Mouse (Mus musculus): ENCODE results near the gene Kcnj4. TPM values are rescaled to one million over a fixed set of nuclear protein-coding genes. Genes with fewer than 3 reads are reported as not detected.
"Not testable (repeated sequence)": the region's sequence is repeated elsewhere in the genome, so short reads cannot be mapped to it uniquely, and the experiment has no call there.

Gene Kcnj4
- polyA plus RNA-seq, 1 experiment from 2014 or later, result not detected

DNA sequence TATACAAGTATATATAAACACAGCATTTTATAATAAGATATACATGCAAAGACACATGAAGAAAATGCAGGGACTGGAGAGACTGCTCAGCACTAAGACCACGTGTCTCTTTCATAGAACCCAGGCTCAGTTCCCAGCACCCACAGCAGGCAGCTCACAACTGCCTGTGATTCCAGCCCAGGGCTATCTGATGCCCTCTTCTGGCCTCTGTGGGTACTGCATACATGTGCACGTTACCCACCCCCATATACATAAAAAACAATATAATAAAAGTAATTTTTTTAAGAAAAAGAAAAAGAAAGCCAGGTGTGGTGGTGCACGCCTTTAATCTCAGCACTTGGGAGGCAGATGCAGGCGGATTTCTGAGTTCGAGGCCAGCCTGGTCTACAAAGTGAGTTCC is 32.0 kb downstream of the Kcnj4 start:
- Histone ChIP-seq H3K36me3 (ENCODE audit: control insufficient read depth, insufficient read depth) (no peaks in the 10 kb centered on the region), H3K9ac (ENCODE audit: low read depth, low read length) (no peak overlapping the region), H3K9me3 (replicated peaks; ENCODE audit: control insufficient read depth, low read length) (no peaks in the 10 kb centered on the region), H3K27ac (ENCODE audit: low read length) (no peak overlapping the region), H3K4me1 (ENCODE audit: control insufficient read depth, low read depth, low read length) (no peaks in the 10 kb centered on the region), H3K4me3 (ENCODE audit: low read depth, low read length) (no peak overlapping the region), H3K27me3 (ENCODE audit: control insufficient read depth, insufficient read depth, low read depth, low read length) (no peaks in the 10 kb centered on the region), H3K4me2 (ENCODE audit: low read depth, low read length) (no peak overlapping the region)
- no peak for ATAC-seq (ENCODE audit: low read depth)
- 64% methylated on average over 5 of the region's 5 CpGs for WGBS (ENCODE audit: insufficient replicate concordance)

DNA sequence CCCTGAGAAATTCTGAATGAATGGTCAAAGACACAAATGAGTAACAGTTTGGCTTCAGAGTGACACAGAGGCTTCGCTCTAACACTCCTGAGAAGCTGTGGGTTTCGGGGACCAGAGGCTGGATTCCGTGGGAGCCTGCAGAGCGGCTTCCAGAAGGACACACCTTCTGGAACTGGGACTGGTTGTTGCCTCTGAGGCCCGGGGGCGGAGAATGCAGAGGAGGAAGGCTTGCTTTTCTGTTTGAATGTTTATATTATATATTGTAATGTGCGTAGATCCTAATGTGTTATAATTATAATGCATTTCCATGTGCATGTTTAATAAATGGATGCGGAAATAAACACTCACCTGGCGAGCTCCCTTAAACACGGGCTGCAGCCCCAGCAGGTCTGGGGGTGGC is 33.9 kb downstream of the Kcnj4 start:
- Histone ChIP-seq H3K4me2 (ENCODE audit: low read depth, low read length) (no peak overlapping the region), H3K36me3 (ENCODE audit: control insufficient read depth, insufficient read depth) (no peaks in the 10 kb centered on the region), H3K4me1 (ENCODE audit: control insufficient read depth, low read depth, low read length) (no peaks in the 10 kb centered on the region), H3K9ac (ENCODE audit: low read depth, low read length) (no peak overlapping the region), H3K27me3 (ENCODE audit: control insufficient read depth, insufficient read depth, low read depth, low read length) (no peaks in the 10 kb centered on the region), H3K9me3 (replicated peaks; ENCODE audit: control insufficient read depth, low read length) (no peaks in the 10 kb centered on the region), H3K4me3 (ENCODE audit: low read depth, low read length) (no peak overlapping the region), H3K27ac (ENCODE audit: low read length) (no peak overlapping the region)
- no peak for ATAC-seq (ENCODE audit: low read depth)
- 48% methylated on average over 10 of the region's 10 CpGs for WGBS (ENCODE audit: insufficient replicate concordance)

DNA sequence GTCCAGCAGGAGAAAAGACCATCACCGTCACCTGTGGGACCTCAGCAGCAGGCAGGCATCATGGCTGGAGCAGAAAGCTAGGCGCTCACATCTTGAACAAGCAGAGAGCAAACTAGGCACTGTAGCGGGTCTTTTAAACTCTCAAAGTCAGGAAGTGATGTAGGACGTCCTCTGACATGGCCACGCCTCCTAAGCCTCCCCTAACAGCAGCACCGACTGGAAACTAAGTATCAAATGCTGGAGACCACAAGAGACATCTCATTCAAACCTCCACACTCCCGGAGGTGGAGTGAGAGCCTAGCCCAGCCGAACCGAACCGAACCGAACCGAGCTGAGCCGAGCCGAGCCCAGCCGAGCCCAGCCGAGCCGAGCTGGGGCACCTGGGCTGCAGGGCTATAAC is 34.5 kb downstream of the Kcnj4 start:
- Histone ChIP-seq H3K9me3 (replicated peaks; ENCODE audit: control insufficient read depth, low read length) (no peaks in the 10 kb centered on the region), H3K4me1 (ENCODE audit: control insufficient read depth, low read depth, low read length) (no peaks in the 10 kb centered on the region), H3K9ac (ENCODE audit: low read depth, low read length) (no peak overlapping the region), H3K4me3 (ENCODE audit: low read depth, low read length) (no peak overlapping the region), H3K4me2 (ENCODE audit: low read depth, low read length) (0 out of 2 replicates have a peak overlapping the region, but pooled peaks have one; percentile 9), H3K27ac (ENCODE audit: low read length) (no peak overlapping the region), H3K27me3 (ENCODE audit: control insufficient read depth, insufficient read depth, low read depth, low read length) (no peaks in the 10 kb centered on the region), H3K36me3 (ENCODE audit: control insufficient read depth, insufficient read depth) (no peaks in the 10 kb centered on the region)
- WGBS (ENCODE audit: insufficient replicate concordance), result 31% methylated on average over 17 of the region's 17 CpGs
- ATAC-seq (ENCODE audit: low read depth), result no peak

DNA sequence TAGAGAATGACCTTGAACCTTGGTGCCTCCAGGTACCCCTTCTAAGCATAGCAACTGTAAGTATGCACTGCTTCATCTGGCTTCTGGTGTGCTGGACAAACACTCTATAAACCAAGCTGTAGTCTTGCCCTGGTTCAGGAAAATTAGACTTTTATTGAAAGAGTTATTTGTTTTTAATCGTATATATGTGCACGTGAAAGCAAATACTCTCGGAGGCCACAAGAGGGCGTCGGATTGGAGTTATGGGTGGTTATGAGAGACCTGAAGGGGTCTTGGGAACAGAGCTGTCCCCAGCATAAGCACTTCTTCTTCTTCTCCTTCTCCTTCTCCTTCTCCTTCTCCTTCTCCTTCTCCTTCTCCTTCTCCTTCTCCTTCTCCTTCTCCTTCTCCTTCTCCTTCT is 35.5 kb downstream of the Kcnj4 start:
- no peaks in the 10 kb centered on the region for H3K9me3 ChIP-seq (replicated peaks; ENCODE audit: control insufficient read depth, low read length)
- H3K4me3 ChIP-seq (ENCODE audit: low read depth, low read length), result no peak overlapping the region
- H3K27ac ChIP-seq (ENCODE audit: low read length), result no peak overlapping the region
- WGBS (ENCODE audit: insufficient replicate concordance), result 54% methylated on average over 5 of the region's 5 CpGs
- no peaks in the 10 kb centered on the region for H3K27me3 ChIP-seq (ENCODE audit: control insufficient read depth, insufficient read depth, low read depth, low read length)
- no peaks in the 10 kb centered on the region for H3K36me3 ChIP-seq (ENCODE audit: control insufficient read depth, insufficient read depth)
- no peak overlapping the region for H3K4me2 ChIP-seq (ENCODE audit: low read depth, low read length)
- H3K4me1 ChIP-seq (ENCODE audit: control insufficient read depth, low read depth, low read length), result no peaks in the 10 kb centered on the region
- ATAC-seq (ENCODE audit: low read depth), result no peak
- H3K9ac ChIP-seq (ENCODE audit: low read depth, low read length), result no peak overlapping the region

DNA sequence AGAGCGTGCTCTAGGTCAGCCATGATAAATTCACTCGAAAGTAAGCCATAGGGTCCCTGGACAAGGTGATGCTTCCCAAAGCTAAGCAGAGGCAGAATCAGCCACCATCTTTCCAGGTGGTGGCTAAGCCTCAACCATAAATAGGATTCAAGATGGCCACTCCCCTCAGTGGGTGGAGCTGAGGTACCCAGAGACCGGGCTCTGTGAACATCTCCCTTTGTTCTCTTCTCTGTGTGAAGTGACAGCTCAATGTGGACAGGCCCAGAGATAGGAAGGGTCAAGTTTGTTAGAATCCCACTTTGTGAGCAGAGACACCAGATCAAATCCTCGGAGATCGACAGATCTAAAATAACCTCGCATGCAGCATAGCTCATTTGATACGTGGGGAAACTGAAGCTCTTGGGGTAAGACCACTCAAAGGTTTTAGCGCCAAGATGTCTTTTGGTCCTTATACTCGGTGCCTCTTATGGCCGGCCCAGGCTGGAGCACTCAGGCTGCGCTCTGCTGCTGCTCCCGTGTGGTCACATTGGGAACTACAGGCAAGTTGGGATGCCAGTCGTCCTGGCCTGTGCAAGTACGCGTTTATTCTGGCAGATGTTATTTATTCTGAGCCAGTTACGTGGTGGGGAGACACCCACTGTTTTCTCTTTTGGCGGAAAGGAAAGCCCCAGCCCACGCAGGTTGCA is 38.3 kb downstream of the Kcnj4 start:
- no peaks in the 10 kb centered on the region for H3K4me1 ChIP-seq (ENCODE audit: control insufficient read depth, low read depth, low read length)
- no peak overlapping the region for H3K4me2 ChIP-seq (ENCODE audit: low read depth, low read length)
- H3K27ac ChIP-seq (ENCODE audit: low read length), result no peak overlapping the region
- 7% methylated on average over 18 of the region's 18 CpGs for WGBS (ENCODE audit: insufficient replicate concordance)
- no peak overlapping the region for H3K4me3 ChIP-seq (ENCODE audit: low read depth, low read length)
- H3K27me3 ChIP-seq (ENCODE audit: control insufficient read depth, insufficient read depth, low read depth, low read length), result peaks cover 4% of the 10 kb centered on the region; the same call in 1 of the 2 replicates
- no peak overlapping the region for H3K9ac ChIP-seq (ENCODE audit: low read depth, low read length)
- peak; percentile 55; the same call in 1 of the 2 replicates for ATAC-seq (ENCODE audit: low read depth)
- H3K9me3 ChIP-seq (replicated peaks; ENCODE audit: control insufficient read depth, low read length), result no peaks in the 10 kb centered on the region
- no peaks in the 10 kb centered on the region for H3K36me3 ChIP-seq (ENCODE audit: control insufficient read depth, insufficient read depth)

DNA sequence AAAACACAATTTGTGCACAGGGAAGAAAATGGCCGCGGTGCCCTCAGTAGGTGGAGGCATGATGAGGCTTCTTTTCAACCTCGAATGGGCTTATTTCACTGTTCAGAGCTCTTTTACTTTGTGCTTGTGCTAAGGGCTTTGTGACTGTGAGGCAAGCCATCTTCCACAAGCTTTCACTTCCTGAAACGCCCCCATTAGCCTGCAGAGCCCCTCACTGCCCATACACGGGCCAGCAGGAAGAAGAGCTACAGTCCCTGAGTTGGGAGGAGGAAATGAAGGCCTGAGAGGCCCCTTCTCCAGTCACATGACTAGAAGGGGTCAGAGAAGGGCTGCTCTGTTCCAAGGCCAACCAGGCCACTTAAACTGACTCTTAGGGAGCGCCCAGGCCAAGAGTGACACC is 48.5 kb downstream of the Kcnj4 start:
- Histone ChIP-seq H3K4me1 (ENCODE audit: control insufficient read depth, low read depth, low read length) (no peaks in the 10 kb centered on the region; the same call in 1 of the 2 replicates), H3K27me3 (ENCODE audit: control insufficient read depth, insufficient read depth, low read depth, low read length) (peaks cover 3% of the 10 kb centered on the region), H3K9ac (ENCODE audit: low read depth, low read length) (no peak overlapping the region), H3K9me3 (replicated peaks; ENCODE audit: control insufficient read depth, low read length) (no peaks in the 10 kb centered on the region), H3K4me2 (ENCODE audit: low read depth, low read length) (no peak overlapping the region), H3K4me3 (ENCODE audit: low read depth, low read length) (no peak overlapping the region), H3K36me3 (ENCODE audit: control insufficient read depth, insufficient read depth) (no peaks in the 10 kb centered on the region), H3K27ac (ENCODE audit: low read length) (no peak overlapping the region)
- WGBS (ENCODE audit: insufficient replicate concordance), result 54% methylated on average over 6 of the region's 6 CpGs
- ATAC-seq (ENCODE audit: low read depth), result no peak

DNA sequence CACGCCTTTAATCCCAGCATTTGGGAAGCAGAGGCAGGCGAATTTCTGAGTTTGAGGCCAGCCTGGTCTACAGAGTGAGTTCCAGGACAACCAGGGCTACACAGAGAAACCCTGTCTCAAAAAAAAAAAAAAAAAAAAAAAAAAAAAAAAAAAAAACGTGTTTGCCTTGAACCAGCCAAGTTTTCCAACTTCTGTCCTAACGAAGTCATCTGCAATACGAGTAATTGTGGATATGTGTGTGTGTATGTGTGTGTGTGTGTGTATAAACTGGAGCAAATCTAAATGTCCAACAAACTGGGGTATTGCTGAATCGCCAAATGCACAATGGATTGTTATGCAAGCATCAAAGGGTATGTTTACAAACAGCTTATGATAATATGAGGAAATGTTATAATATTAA is 48.9 kb downstream of the Kcnj4 start:
- ATAC-seq (ENCODE audit: low read depth); H3K36me3 ChIP-seq (ENCODE audit: control insufficient read depth, insufficient read depth); H3K27ac ChIP-seq (ENCODE audit: low read length); H3K27me3 ChIP-seq (ENCODE audit: control insufficient read depth, insufficient read depth, low read depth, low read length); H3K9me3 ChIP-seq (replicated peaks; ENCODE audit: control insufficient read depth, low read length); H3K4me2 ChIP-seq (ENCODE audit: low read depth, low read length); H3K4me1 ChIP-seq (ENCODE audit: control insufficient read depth, low read depth, low read length); H3K9ac ChIP-seq (ENCODE audit: low read depth, low read length); H3K4me3 ChIP-seq (ENCODE audit: low read depth, low read length): not testable (repeated sequence)
- 41% methylated on average over 6 of the region's 6 CpGs for WGBS (ENCODE audit: insufficient replicate concordance)

DNA sequence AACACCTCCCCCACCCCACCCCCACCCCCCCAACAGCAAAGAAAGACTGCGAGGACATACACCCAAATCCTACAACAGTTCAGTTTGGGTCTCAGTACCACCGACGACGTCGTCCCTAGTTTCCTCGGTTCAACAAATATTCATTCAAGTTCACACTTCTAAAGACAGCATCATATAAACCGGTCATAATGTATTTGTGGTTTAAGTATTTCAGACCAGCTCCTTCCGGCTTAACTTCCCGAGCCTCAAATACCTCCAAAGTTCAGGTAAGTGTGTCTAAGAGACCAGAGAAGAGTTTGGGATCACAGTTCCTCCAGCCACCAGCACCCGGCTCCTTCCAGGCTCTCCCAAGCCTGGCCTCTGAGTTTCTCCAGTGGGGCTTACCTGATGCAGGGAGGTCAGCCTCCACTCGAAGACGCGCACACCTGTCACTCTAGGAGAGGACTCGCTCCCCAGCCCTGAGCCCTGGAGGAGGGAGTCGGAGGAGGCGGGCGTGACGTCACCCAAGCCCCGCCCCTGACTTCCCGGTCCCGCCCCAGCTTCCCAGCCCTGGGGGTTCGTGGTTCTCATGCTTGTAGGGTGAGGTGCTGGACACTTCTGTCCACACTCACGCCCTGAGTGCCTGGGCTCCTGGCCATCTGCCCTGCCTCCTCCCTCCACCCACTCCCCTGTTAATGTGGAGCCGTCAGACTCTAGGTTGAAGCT is 49.8 kb downstream of the Kcnj4 start, which contains the start of gene Csnk1e:
Gene Csnk1e (minus strand): TSS at position 461 of the 705 bp plus-strand sequence.
- no peak within 1 kb of the TSS; the same call in 1 of the 2 replicates for H3K9ac ChIP-seq (ENCODE audit: low read depth, low read length)

DNA sequence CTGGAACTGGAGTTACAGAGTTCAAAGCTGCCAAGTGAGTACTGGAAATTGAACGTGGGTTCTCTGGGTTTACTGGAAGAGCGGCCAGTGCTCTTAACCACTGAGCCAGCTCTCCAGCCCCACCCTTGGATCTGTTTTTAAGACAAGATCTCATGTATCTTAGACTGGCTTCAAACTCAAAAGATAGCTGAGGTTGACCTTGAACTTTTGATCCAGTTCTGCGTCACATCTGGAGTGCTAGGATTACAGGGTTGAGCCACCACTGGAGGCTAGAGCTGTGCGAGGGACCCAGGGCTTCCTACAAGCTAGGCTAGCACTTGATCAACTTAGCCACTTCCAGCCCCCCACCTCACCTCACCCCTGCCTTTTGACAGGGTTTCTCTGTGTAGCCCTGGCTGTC is 51.2 kb downstream of the Kcnj4 start:
- Histone ChIP-seq H3K4me2 (ENCODE audit: low read depth, low read length) (no peak overlapping the region), H3K36me3 (ENCODE audit: control insufficient read depth, insufficient read depth) (no peaks in the 10 kb centered on the region), H3K9me3 (replicated peaks; ENCODE audit: control insufficient read depth, low read length) (no peaks in the 10 kb centered on the region), H3K9ac (ENCODE audit: low read depth, low read length) (no peak overlapping the region), H3K27me3 (ENCODE audit: control insufficient read depth, insufficient read depth, low read depth, low read length) (no peaks in the 10 kb centered on the region), H3K27ac (ENCODE audit: low read length) (no peak overlapping the region), H3K4me3 (ENCODE audit: low read depth, low read length) (no peak overlapping the region), H3K4me1 (ENCODE audit: control insufficient read depth, low read depth, low read length) (no peaks in the 10 kb centered on the region; the same call in 1 of the 2 replicates)
- ATAC-seq (ENCODE audit: low read depth), result no peak
- WGBS (ENCODE audit: insufficient replicate concordance), result 66% methylated on average over 4 of the region's 4 CpGs

More for the DNA sequence above, 49.8 kb downstream of the Kcnj4 start, which contains the start of gene Csnk1e:
- H3K4me3 ChIP-seq (ENCODE audit: low read depth, low read length), result peak within 1 kb of the TSS; percentile 19
- H3K9me3 ChIP-seq (replicated peaks; ENCODE audit: control insufficient read depth, low read length), result no peaks in the 10 kb centered on the region
- peak within 1 kb of the TSS; percentile 42 for H3K4me2 ChIP-seq (ENCODE audit: low read depth, low read length)
- H3K27ac ChIP-seq (ENCODE audit: low read length), result no peak within 1 kb of the TSS
- 3% methylated on average over 24 of the region's 24 CpGs for WGBS (ENCODE audit: insufficient replicate concordance)
- no peaks in the 10 kb centered on the region; the same call in 1 of the 2 replicates for H3K4me1 ChIP-seq (ENCODE audit: control insufficient read depth, low read depth, low read length)
- no peaks in the 10 kb centered on the region for H3K36me3 ChIP-seq (ENCODE audit: control insufficient read depth, insufficient read depth)
- peak; percentile 74 for ATAC-seq (ENCODE audit: low read depth)
- H3K27me3 ChIP-seq (ENCODE audit: control insufficient read depth, insufficient read depth, low read depth, low read length), result no peaks in the 10 kb centered on the region
